Mouse (Mus musculus): ENCODE measurements around the gene Gm21972.

DNA sequence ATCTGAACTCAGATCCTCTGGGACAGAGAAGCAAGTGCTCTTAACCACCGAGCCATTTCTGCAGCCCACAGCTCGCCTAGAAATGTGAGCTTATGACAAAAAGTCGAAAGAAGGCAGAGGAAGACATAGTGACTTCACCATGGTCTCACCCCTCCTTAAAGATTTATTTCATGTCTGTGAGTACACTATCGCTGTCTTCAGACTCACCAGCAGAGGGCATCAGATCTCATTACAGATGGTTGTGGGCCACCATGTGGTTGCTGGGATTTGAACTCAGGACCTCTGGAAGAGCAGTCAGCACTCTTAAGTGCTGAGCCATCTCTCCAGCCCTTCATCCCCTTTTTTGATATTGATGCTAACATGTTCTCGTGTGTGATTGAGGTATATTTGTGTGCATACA lies 41.2 kb downstream of the Gm21972 start:
- TF ChIP-seq POLR2A (IDR thresholded peaks at IDR 0.05; ENCODE audit: extremely low read depth, insufficient read depth, low read length) = no peak
- TF ChIP-seq CTCF (IDR thresholded peaks at IDR 0.05; ENCODE audit: extremely low read depth, insufficient read depth, low read length) = 0 out of 2 replicates have a peak, but pooled peaks have one; percentile 8

All from cortical plate, adult 2 months (tissue).